Mouse (Mus musculus): ENCODE results near the gene Flad1.

Gene Flad1

GRCm38 (mm10) chr3:89395806-89396653 is 15.6 kb downstream of the Flad1 start:
- peak; percentile 89 for DNase-seq (ENCODE audit: low read depth, low spot score)

GRCm38 (mm10) chr3:89395419-89395805 is 16.3 kb downstream of the Flad1 start:
- DNase-seq (ENCODE audit: low read depth, low spot score): no peak

- peak; percentile 95 for DNase-seq (ENCODE audit: low read depth, low spot score)
Observed at GRCm38 (mm10) chr3:89394894-89395256, 16.8 kb downstream of the Flad1 start.

GRCm38 (mm10) chr3:89394006-89394893 is 17.4 kb downstream of the Flad1 start, which contains the start of gene Zbtb7b:
TSS of gene Zbtb7b (minus strand) at chr3:89394776.
- peak; percentile 87 for DNase-seq (ENCODE audit: low read depth, low spot score)

- DNase-seq (ENCODE audit: low read depth, low spot score): peak; percentile 99
Observed at GRCm38 (mm10) chr3:89393605-89394004, 18.1 kb downstream of the Flad1 start.

GRCm38 (mm10) chr3:89392871-89393311 is 18.8 kb downstream of the Flad1 start:
- DNase-seq (ENCODE audit: low read depth, low spot score): peak; percentile 53

GRCm38 (mm10) chr3:89391663-89392511 is 19.8 kb downstream of the Flad1 start:
- DNase-seq (ENCODE audit: low read depth, low spot score): peak; percentile 83

GRCm38 (mm10) chr3:89390699-89391662 is 20.7 kb downstream of the Flad1 start:
- peak; percentile 64 for DNase-seq (ENCODE audit: low read depth, low spot score)

GRCm38 (mm10) chr3:89390111-89390515 is 21.6 kb downstream of the Flad1 start:
- DNase-seq (ENCODE audit: low read depth, low spot score): peak; percentile 72

- DNase-seq (ENCODE audit: low read depth, low spot score): peak; percentile 46
Observed at GRCm38 (mm10) chr3:89388901-89389740, 22.5 kb downstream of the Flad1 start.

GRCm38 (mm10) chr3:89388134-89388881 is 23.4 kb downstream of the Flad1 start:
- DNase-seq (ENCODE audit: low read depth, low spot score): no peak

GRCm38 (mm10) chr3:89387632-89388031 is 24.0 kb downstream of the Flad1 start:
- DNase-seq (ENCODE audit: low read depth, low spot score): no peak

GRCm38 (mm10) chr3:89386438-89387420 is 24.9 kb downstream of the Flad1 start:
- DNase-seq (ENCODE audit: low read depth, low spot score): no peak

GRCm38 (mm10) chr3:89385451-89385850 is 26.2 kb downstream of the Flad1 start:
- no peak for DNase-seq (ENCODE audit: low read depth, low spot score)

- no peak for DNase-seq (ENCODE audit: low read depth, low spot score)
Observed at GRCm38 (mm10) chr3:89384331-89385076, 27.2 kb downstream of the Flad1 start.

GRCm38 (mm10) chr3:89383651-89384255 is 27.9 kb downstream of the Flad1 start:
- DNase-seq (ENCODE audit: low read depth, low spot score): no peak

Measured in 3T3-L1 (cell line).